Mouse (Mus musculus) cerebellum, adult 2 months (tissue): ENCODE measurements around the gene Arhgef1.

ENCODE experiments used
- CTCF ChIP-seq: fragments of 200-500 bp; IDR thresholded peaks from 2 replicates; pipeline ENCODE4 v1.5.1; 2011; ENCODE audit warnings: low read depth, mild to moderate bottlenecking, control low read depth, low read length, moderate library complexity, borderline replicate concordance; ENCODE audit not compliant: insufficient read depth
- POLR2A ChIP-seq: fragments of 200-500 bp; IDR thresholded peaks from 2 replicates; pipeline ENCODE4 v1.6.1; 2011; ENCODE audit warnings: low read length, control low read depth, borderline replicate concordance; ENCODE audit not compliant: insufficient read depth

DNA sequence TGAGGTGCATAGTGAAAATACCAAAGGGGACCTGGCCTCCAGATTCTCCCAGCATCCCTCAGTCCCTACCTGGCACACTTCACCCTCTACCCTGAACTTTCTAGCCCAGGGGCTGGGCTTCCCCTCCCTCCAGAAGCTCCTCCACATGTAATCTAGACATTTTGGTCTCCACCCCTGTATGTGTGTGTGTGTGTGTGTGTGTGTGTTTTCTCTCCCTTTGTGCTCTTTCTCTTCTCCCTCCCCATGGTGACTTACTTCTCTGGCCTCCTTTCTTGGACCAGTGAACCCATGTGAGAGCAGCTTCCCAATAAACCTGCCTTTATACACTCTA, 49.5 kb upstream of the Arhgef1 start:
- no peak for TF ChIP-seq CTCF
- no peak for TF ChIP-seq POLR2A
